Mouse (Mus musculus) adrenal gland, postnatal 0 days (tissue): ENCODE data around the gene Gm10964. TPM values are rescaled to one million over a fixed set of nuclear protein-coding genes. Genes with fewer than 3 reads are reported as not detected.

Experiments used
- polyA plus RNA-seq: library from polyadenylated mRNA; unstranded; fragments of >200 nt; fragmentation: Nextera tagmentation; extraction: Ambion mirVana; gene quantifications from 2 replicates; pipeline ENCODE4 v1.2.1, GENCODE M21; 2015

Gene Gm10964
- not detected in 2 replicates for polyA plus RNA-seq

GRCm38 (mm10) chr3:103739329-103739728, at the start of gene Gm10964:
TSS of gene Gm10964 (plus strand) at chr3:103739366.

GRCm38 (mm10) chr3:103737778-103738571, 1.2 kb upstream of the Gm10964 start, which contains the start of gene Olfml3:
TSS of gene Olfml3 (minus strand) at chr3:103738001.

GRCm38 (mm10) chr3:103791230-103792110, 52.3 kb downstream of the Gm10964 start, which contains the start of gene Hipk1:
TSS of gene Hipk1 (minus strand) at chr3:103791563.

Other genes starting within 250 kb of the Gm10964 start
- 0.03 and 0.14 TPM in 2 replicates for gene Syt6, start 164.1 kb upstream of the Gm10964 start, polyA plus RNA-seq
- 0.36 TPM in 2 replicates for gene Atg4a-ps, start 93.3 kb upstream of the Gm10964 start, polyA plus RNA-seq
- gene Olfml3, start 1.4 kb upstream of the Gm10964 start, polyA plus RNA-seq = 38.6 and 66.9 TPM in 2 replicates
- 7.6 and 9.2 TPM in 2 replicates for gene Hipk1, start 52.2 kb downstream of the Gm10964 start, polyA plus RNA-seq
- 15.8 and 21.2 TPM in 2 replicates for gene Dclre1b, start 70.1 kb downstream of the Gm10964 start, polyA plus RNA-seq
- gene Ap4b1, start 70.2 kb downstream of the Gm10964 start, polyA plus RNA-seq = 17.9 and 21.5 TPM in 2 replicates
- not detected in 2 replicates for gene Gm43064, start 70.2 kb downstream of the Gm10964 start, polyA plus RNA-seq
- 0.30 TPM in 1 of 2 replicates, not detected in the other for gene Bcl2l15, start 93.2 kb downstream of the Gm10964 start, polyA plus RNA-seq
- gene Ptpn22, start 120.4 kb downstream of the Gm10964 start, polyA plus RNA-seq = 1.2 TPM in 2 replicates
- gene Rsbn1, start 174.8 kb downstream of the Gm10964 start, polyA plus RNA-seq = 7.6 and 9.2 TPM in 2 replicates
- 18.4 TPM in 2 replicates for gene Phtf1, start 228.7 kb downstream of the Gm10964 start, polyA plus RNA-seq